Mouse (Mus musculus) liver, embryonic 15.5 days (tissue): ENCODE measurements around the gene Stkld1. TPM values are rescaled to one million over a fixed set of nuclear protein-coding genes. Genes with fewer than 3 reads are reported as not detected.
A peak's percentile ranks its signal among the peaks of the same experiment; 100 is the strongest.
"Not testable (repeated sequence)": the region's sequence is repeated elsewhere in the genome, so short reads cannot be mapped to it uniquely, and the experiment has no call there.

ENCODE experiments used
- ATAC-seq: fragments of 200-750 bp; cut with Nextera tagmentation; 2 replicates; pipeline ENCODE4 v1.8.0; 2017; ENCODE audit warnings: moderate number of reproducible peaks, mild to moderate bottlenecking, moderate library complexity; ENCODE audit not compliant: insufficient read depth
- H3K27ac ChIP-seq: fragments of 300-500 bp; sonication (generic); replicated peaks from 2 replicates; pipeline ENCODE4 v1.5.1; 2015; ENCODE audit warnings: mild to moderate bottlenecking, inconsistent platforms
- H3K27me3 ChIP-seq: fragments of 300-500 bp; sonication (generic); 2 replicates; pipeline ENCODE4 v1.6.1; 2015; ENCODE audit warnings: mild to moderate bottlenecking, inconsistent platforms
- H3K36me3 ChIP-seq: fragments of 300-500 bp; sonication (generic); replicated peaks from 2 replicates; pipeline ENCODE4 v1.6.1; 2015; ENCODE audit warnings: moderate library complexity, mild to moderate bottlenecking, inconsistent platforms
- H3K4me1 ChIP-seq: fragments of 300-500 bp; sonication (generic); replicated peaks from 2 replicates; pipeline ENCODE4 v1.6.1; 2015; ENCODE audit warnings: inconsistent platforms
- H3K4me2 ChIP-seq: fragments of 300-500 bp; sonication (generic); 2 replicates; pipeline ENCODE4 v1.6.1; 2015; ENCODE audit warnings: moderate library complexity, mild to moderate bottlenecking, inconsistent platforms
- H3K4me3 ChIP-seq: fragments of 300-500 bp; sonication (generic); replicated peaks from 2 replicates; pipeline ENCODE4 v1.5.1; 2015; ENCODE audit warnings: mild to moderate bottlenecking, inconsistent platforms
- H3K9ac ChIP-seq: fragments of 300-500 bp; sonication (generic); 2 replicates; pipeline ENCODE4 v1.6.1; 2015; ENCODE audit warnings: moderate library complexity, mild to moderate bottlenecking, inconsistent platforms
- H3K9me3 ChIP-seq: fragments of 300-500 bp; sonication (generic); replicated peaks from 2 replicates; pipeline ENCODE4 v1.6.1; 2016; ENCODE audit warnings: inconsistent platforms
- WGBS: fragments of 180-500 bp; shearing (Covaris S2); methylation state at CpG from one replicate; pipeline ENCODE4 v1.1.7; 2015; ENCODE audit warnings: mixed read lengths; ENCODE audit not compliant: insufficient replicate concordance; 5-methylcytosine and 5-hydroxymethylcytosine counted together
- polyA plus RNA-seq: library from polyadenylated mRNA; unstranded; fragments of >200 nt; fragmentation: Nextera tagmentation; extraction: Ambion mirVana; gene quantifications from 2 replicates; pipeline ENCODE4 v1.2.1, GENCODE M21; 2015

Stkld1 gene
- 0.06 and 0.08 TPM in 2 replicates for polyA plus RNA-seq

GRCm38 (mm10) chr2:26933304-26934055 is at the start of gene Stkld1, which contains the start of gene Surf4:
Gene Stkld1, plus strand, starts transcription at chr2:26934047.
Gene Surf4, minus strand, starts transcription at chr2:26933928.
- Histone ChIP-seq H3K4me1 (peaks cover 60% of the 10 kb centered on the region), H3K27me3 (no peaks in the 10 kb centered on the region), H3K4me2 (peak within 1 kb of the TSS; percentile 94), H3K27ac (peak within 1 kb of the TSS; percentile 84), H3K4me3 (peak within 1 kb of the TSS; percentile 94), H3K9ac (peak within 1 kb of the TSS; percentile 99), H3K9me3 (no peaks in the 10 kb centered on the region), H3K36me3 (peaks cover 32% of the 10 kb centered on the region)
- under 1% methylated on average over 70 of the region's 70 CpGs for WGBS
- peak; percentile 93 for ATAC-seq

GRCm38 (mm10) chr2:26885541-26885940 is 48.3 kb upstream of the Stkld1 start:
- H3K9me3 ChIP-seq, H3K9ac ChIP-seq, H3K4me3 ChIP-seq, H3K4me2 ChIP-seq, H3K4me1 ChIP-seq, ATAC-seq, H3K27me3 ChIP-seq, H3K27ac ChIP-seq: not testable (repeated sequence)
- 84% methylated on average over 2 of the region's 2 CpGs for WGBS
- peaks cover 20% of the 10 kb centered on the region for H3K36me3 ChIP-seq

- not testable (repeated sequence) for H3K4me2 ChIP-seq, H3K9ac ChIP-seq, H3K4me1 ChIP-seq, H3K27me3 ChIP-seq, ATAC-seq, H3K9me3 ChIP-seq, H3K27ac ChIP-seq, H3K4me3 ChIP-seq
- 58% methylated on average over 4 of the region's 4 CpGs for WGBS
- H3K36me3 ChIP-seq: peaks cover 27% of the 10 kb centered on the region
Measured at GRCm38 (mm10) chr2:26886170-26886569, 47.7 kb upstream of the Stkld1 start.

- ATAC-seq: no peak
- H3K27ac ChIP-seq: no peak overlapping the region
Measured at GRCm38 (mm10) chr2:26895898-26896297, 37.9 kb upstream of the Stkld1 start.

GRCm38 (mm10) chr2:26900731-26901130 is 33.1 kb upstream of the Stkld1 start:
- Histone ChIP-seq H3K4me2 (0 out of 2 replicates have a peak overlapping the region, but pooled peaks have one; percentile 85), H3K4me3 (0 out of 2 replicates have a peak overlapping the region, but pooled peaks have one; percentile 86), H3K27ac (no peak overlapping the region), H3K4me1 (peaks cover 42% of the 10 kb centered on the region), H3K36me3 (peaks cover 59% of the 10 kb centered on the region), H3K9me3 (no peaks in the 10 kb centered on the region), H3K27me3 (no peaks in the 10 kb centered on the region), H3K9ac (no peak overlapping the region)
- ATAC-seq: no peak
- 20% methylated on average over 1 of the region's 1 CpGs for WGBS

More at GRCm38 (mm10) chr2:26895898-26896297, 37.9 kb upstream of the Stkld1 start:
- Histone ChIP-seq H3K9ac (no peak overlapping the region), H3K27me3 (no peaks in the 10 kb centered on the region), H3K9me3 (no peaks in the 10 kb centered on the region), H3K4me1 (peaks cover 6% of the 10 kb centered on the region), H3K4me2 (no peak overlapping the region), H3K4me3 (no peak overlapping the region), H3K36me3 (peaks cover 85% of the 10 kb centered on the region)
- 77% methylated on average over 4 of the region's 4 CpGs for WGBS

GRCm38 (mm10) chr2:26901834-26902400 is 31.9 kb upstream of the Stkld1 start:
- Histone ChIP-seq H3K4me1 (peaks cover 42% of the 10 kb centered on the region), H3K27me3 (no peaks in the 10 kb centered on the region), H3K27ac (peak overlapping the region; percentile 91), H3K9me3 (no peaks in the 10 kb centered on the region), H3K4me2 (peak overlapping the region; percentile 85), H3K9ac (peak overlapping the region; percentile 80), H3K4me3 (peak overlapping the region; percentile 86), H3K36me3 (peaks cover 59% of the 10 kb centered on the region)
- 3% methylated on average over 7 of the region's 7 CpGs for WGBS
- ATAC-seq: no peak

- H3K9ac ChIP-seq: peak within 1 kb of the TSS; percentile 80
- H3K4me2 ChIP-seq: peak within 1 kb of the TSS; percentile 85
- WGBS: under 1% methylated on average over 41 of the region's 41 CpGs
- H3K4me1 ChIP-seq: peaks cover 43% of the 10 kb centered on the region
- H3K27me3 ChIP-seq: no peaks in the 10 kb centered on the region
- H3K4me3 ChIP-seq: peak within 1 kb of the TSS; percentile 86
- H3K27ac ChIP-seq: peak within 1 kb of the TSS; percentile 91
- no peaks in the 10 kb centered on the region for H3K9me3 ChIP-seq
- peaks cover 59% of the 10 kb centered on the region for H3K36me3 ChIP-seq
- peak; percentile 91 for ATAC-seq
Measured at GRCm38 (mm10) chr2:26902467-26903220, 31.2 kb upstream of the Stkld1 start, which contains the start of gene Surf6. Gene Surf6, minus strand, starts transcription at chr2:26902879.

- Histone ChIP-seq H3K27me3 (no peaks in the 10 kb centered on the region), H3K4me3 (peak overlapping the region; percentile 86), H3K4me2 (peak overlapping the region; percentile 85), H3K4me1 (peaks cover 49% of the 10 kb centered on the region), H3K9me3 (no peaks in the 10 kb centered on the region), H3K36me3 (peaks cover 59% of the 10 kb centered on the region), H3K27ac (peak overlapping the region; percentile 91), H3K9ac (peak overlapping the region; percentile 80)
- no peak for ATAC-seq
- WGBS: 12% methylated on average over 7 of the region's 7 CpGs
Measured at GRCm38 (mm10) chr2:26903311-26903710, 30.5 kb upstream of the Stkld1 start.

- Histone ChIP-seq H3K27me3 (no peaks in the 10 kb centered on the region), H3K4me1 (peaks cover 60% of the 10 kb centered on the region), H3K9ac (no peak overlapping the region), H3K36me3 (peaks cover 47% of the 10 kb centered on the region), H3K27ac (no peak overlapping the region), H3K4me3 (no peak overlapping the region), H3K9me3 (no peaks in the 10 kb centered on the region), H3K4me2 (no peak overlapping the region)
- ATAC-seq: no peak
- WGBS: 84% methylated on average over 2 of the region's 2 CpGs
Measured at GRCm38 (mm10) chr2:26905936-26906335, 27.9 kb upstream of the Stkld1 start.

- H3K9ac ChIP-seq: no peak overlapping the region
- H3K36me3 ChIP-seq: peaks cover 51% of the 10 kb centered on the region
- no peaks in the 10 kb centered on the region for H3K9me3 ChIP-seq
Measured at GRCm38 (mm10) chr2:26906431-26906830, 27.4 kb upstream of the Stkld1 start.

GRCm38 (mm10) chr2:26907109-26907508 is 26.7 kb upstream of the Stkld1 start:
- no peak overlapping the region for H3K9ac ChIP-seq
- no peak for ATAC-seq
- no peak overlapping the region for H3K4me3 ChIP-seq
- no peaks in the 10 kb centered on the region for H3K9me3 ChIP-seq
- H3K27me3 ChIP-seq: no peaks in the 10 kb centered on the region
- H3K36me3 ChIP-seq: peaks cover 58% of the 10 kb centered on the region
- H3K4me1 ChIP-seq: peaks cover 56% of the 10 kb centered on the region
- 57% methylated on average over 4 of the region's 4 CpGs for WGBS
- no peak overlapping the region for H3K4me2 ChIP-seq
- no peak overlapping the region for H3K27ac ChIP-seq

More at GRCm38 (mm10) chr2:26906431-26906830, 27.4 kb upstream of the Stkld1 start:
- WGBS: 80% methylated on average over 3 of the region's 3 CpGs
- Histone ChIP-seq H3K27me3 (no peaks in the 10 kb centered on the region), H3K4me3 (no peak overlapping the region), H3K4me1 (peaks cover 56% of the 10 kb centered on the region), H3K27ac (no peak overlapping the region), H3K4me2 (no peak overlapping the region)
- no peak for ATAC-seq
